Mouse (Mus musculus) hematopoietic stem cell, adult 5-6 weeks (primary cell): ENCODE measurements at regions not wholly inside any gene's neighbourhood (a gene's known extent, or its start where the extent isn't known, plus 50 kb on each side); places are given as distances from the start of the nearest gene placed in this dataset.

Experiments
- ATAC-seq, 2 experiments: fragments of 125-278 bp in 1 of 2; replicated peaks in 1 of 2; 2 replicates each; pipeline ENCODE4 v1.8.0; 2016 to 2017; ENCODE audit warnings: inconsistent platforms in 2 of 2, mild to moderate bottlenecking in 2 of 2, moderate number of reproducible peaks in 2 of 2, low read depth in 1 of 2, moderate TSS enrichment in 1 of 2; ENCODE audit not compliant: low FRiP score in 2 of 2, poor library complexity in 2 of 2, severe bottlenecking in 2 of 2, insufficient read depth in 1 of 2, low TSS enrichment in 1 of 2

DNA sequence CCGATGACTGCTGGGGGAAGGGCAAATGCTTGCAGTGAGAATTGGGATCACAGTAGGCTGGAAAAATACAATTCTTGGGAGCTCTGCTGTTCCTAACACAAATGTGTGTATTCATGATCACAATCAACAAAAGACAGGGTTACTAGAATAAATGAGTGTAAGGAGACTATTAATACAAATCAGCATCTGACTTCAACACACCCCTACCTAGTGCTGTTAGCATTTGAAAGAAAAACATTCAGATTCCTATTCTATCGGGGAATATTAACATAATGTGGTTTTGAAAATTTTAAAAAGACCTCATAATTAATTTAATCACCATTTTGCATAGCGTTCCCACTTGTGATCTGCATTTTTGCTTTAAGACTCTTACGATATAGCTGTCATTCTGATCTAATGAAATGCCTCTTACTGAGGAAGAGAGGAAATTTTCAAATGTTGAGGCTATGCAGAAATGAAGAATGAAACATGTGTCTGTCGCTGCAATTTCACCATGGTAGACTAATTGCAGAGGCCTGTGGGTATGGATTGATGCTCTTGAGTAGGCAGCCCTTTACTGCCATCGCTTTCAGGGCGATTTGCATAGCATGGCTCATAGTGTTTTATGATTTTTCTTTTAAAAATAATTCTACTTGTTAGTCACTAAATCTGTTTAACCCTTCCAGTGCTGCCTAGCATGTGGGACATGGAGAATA lies 410.8 kb downstream of the Hsfy2 start:
- no peak for ATAC-seq

DNA sequence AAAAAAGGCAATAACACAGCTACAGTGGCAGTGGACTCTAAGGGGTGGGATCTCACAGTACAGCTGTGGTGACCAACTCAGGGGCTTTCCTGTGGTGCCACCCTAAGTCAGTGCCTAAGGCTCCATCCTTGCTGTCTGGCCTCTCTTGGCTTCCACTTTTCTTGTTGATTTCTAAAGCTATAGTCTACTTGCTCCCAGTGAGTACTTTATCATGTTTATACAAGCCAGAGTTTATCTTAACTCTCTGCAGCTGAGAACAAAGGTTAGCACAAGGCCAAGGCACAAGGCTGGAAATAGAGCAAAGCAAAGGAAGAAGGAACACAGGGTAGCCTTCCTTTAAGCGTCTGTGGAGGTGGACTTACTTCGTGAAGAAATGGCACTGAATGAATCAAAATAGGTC lies 417.5 kb downstream of the Hsfy2 start:
- ATAC-seq = no peak

DNA sequence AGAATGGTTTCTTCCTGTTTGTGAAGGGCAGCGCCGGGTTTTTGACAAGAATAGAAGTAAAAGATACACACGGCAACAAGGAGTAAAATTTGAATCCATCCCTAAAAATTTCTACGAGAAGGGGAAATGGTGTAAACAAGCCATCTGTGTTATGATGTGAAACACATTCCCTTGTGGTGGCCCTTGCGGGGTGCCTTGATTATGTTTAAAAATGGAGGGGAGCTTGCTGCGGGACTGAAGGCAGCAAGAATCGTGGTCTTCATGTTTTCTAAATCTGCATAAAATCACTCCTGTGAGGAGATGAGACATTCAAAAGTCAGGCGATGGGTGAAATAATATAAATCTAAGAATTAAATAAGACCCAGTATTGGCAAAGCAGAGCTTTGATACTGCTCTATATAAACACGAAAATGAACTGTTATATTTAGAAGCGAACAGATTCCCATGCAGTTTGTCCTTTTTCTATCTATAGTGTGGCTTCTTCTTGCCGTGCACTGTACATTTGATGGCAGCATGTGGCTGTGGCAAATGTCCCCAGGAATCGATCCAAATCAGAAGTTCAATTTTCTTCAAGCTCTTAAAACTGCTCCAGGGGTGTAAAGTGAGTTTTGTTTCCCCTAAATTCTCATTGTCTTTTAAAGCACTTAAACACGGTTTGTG lies 426.4 kb downstream of the Hsfy2 start:
- ATAC-seq = no peak

DNA sequence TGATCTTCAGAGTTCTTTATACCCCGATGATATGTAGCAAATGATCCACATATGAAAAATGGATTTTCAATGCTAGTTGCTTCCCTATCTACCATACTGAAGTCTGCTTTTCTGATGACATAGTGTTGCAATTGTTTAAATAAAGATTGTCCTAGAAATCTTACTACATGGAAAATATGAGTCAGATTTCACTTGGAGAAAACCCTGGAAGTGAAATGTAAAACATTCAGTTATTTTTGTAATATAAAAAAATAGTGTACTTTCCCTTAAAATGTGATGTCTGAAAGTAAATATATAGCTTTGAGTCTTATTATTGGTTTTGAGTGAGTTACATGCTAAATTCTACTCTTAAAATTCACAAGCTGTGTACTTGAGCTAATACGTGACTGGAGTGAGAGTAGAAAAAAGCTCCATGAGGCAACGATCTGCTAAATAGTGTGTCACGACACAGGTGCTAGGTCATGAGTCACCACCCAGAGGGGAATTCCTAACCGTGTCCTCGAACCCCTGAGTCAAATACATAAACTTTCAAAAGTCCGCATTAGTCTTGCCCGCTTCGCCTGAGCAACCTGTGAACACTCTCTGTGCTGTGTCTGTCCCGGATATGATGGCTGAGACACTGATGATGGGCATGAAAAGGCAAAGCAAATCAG lies 430.5 kb downstream of the Hsfy2 start:
- no peak for ATAC-seq

DNA sequence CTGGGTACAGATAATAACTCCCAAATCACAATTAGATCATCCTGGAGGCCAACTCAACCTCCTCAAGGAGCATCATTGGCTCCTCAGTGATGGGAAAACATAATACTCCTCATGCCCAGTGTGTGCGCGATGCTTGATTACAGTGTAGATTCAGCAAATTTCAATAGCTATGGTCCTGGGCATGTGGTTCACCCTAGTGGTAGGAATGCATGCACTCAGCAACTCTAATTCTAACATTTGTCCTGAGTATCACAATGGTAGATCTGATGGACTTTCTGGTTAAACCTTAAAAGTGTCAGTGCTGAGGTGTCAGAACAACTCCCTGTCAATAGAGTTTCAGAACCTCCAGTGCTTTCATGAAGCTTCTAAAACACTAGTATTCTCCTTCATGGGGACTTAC lies 442.0 kb downstream of the Hsfy2 start:
- ATAC-seq = no peak

DNA sequence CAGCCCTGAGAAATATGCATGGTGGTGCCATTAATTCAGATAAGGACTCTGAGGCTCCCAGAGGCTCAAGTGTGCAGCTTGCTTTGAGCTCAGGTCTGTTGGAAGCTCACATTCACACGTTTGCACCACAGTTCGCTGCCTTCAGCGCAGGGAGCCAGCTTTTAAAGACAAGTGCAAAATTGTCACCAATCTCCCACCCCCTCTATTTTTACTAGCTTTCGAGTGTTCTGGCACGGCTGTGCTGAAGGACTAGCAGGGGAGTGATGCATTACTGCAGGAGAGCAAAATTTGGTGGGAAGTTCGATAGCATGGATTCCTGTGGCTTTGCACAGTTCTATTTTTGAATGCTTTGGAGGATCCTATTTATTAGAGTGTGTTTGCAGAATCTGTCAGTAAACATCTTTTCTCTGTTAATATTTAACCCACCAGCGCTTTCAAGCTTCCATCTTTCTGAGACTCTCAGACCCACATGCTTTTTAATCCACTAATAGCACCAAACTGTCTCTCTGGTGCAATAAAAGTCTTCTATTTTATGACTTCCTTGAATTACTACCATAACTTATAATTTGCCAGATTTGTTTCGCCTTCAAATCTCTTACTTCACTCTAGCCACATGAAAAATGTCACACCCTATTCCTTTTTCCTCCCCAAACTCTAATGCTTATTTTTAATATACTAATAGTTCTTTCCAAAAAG lies 453.6 kb downstream of the Hsfy2 start:
- ATAC-seq = no peak

DNA sequence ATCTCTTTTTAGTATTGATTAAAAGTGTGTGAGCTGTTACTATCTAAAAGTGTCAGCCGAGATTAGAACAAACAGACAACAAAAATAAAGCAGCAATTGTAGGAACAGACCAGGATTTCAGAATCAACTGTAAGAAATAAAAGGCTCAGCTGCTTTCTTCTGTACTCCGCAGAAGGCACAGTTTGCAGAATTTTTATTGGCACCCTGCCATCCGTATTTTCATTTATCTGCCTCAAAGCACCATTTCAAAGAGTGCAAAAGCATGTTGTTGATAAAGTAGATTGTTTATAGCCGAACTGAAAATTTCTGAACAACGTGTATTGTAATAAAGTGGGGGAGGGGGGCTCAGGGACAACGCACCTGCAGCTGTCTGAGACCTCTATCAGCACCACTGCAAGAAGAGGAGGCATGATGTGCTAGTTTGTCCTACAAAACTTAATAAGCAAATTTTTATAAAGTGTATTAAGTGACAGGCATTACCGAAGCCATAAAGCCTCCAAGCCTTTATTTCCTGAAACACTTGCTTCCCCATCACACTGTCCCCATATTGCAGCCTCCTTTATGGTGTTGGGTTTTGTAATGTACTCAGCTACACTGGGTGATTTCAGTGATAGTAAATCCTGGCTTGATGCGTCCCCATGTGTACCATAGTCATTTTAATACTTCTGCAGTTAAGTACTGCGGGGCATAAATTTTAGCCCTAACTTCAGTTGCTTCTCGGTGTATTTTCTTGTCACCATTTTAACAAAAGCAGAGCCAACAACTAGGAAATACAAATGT lies 457.8 kb downstream of the Hsfy2 start:
- ATAC-seq = no peak

DNA sequence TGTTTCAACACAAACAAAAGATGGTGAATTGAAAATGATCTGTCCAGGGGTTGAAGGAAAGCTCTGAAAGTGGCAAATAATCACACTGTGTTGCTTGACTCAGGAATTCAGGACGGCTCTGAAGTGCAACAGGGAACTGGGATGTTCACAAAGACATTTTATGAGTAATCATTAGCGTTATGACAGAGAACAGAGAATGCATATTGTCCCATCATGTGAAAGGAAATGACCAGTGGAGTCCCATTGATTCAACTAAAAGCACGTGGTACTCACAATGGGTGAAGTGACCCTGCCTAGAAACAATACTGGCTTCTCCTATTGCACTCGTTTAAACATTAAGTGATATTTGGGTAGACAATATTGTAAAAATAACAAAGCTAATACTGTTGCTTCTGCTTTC lies 466.1 kb downstream of the Hsfy2 start:
- no peak for ATAC-seq

DNA sequence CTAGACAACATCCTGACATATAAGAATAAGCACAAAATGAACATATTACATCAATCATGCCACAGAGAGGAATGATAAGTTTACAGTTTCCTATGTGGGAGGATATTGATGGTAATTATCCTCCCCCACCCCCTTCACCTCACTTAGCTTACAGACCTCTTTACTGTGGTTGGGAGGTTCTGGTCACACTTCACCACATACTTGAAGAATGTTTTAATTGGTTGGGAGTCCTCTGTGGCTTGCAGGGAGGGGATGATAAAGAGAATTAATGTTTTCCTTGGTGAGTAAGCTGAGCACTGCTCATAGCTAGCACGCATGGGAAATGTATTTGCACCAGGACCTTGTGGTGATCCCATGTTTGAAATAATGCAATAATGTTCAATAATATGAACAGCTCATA lies 468.5 kb downstream of the Hsfy2 start:
- no peak for ATAC-seq

DNA sequence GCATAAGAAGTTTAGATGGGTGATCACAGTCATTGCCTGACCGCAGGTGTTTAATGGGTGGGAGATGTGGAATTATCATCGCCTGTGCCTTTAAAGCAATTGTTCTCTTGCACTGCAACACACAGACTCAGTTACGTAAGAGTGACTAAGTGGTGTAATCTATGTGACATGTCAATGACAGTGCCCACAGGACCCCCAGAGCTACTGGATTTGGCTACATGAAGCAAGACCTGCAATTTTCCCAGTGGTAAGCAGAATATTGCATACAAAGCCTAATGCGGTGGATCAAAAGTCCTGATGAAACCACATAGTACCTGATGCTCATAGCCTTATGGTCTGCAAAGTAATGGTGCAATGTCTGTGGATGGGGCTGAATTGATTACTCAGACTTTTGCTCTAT lies 469.2 kb downstream of the Hsfy2 start:
- ATAC-seq = no peak

DNA sequence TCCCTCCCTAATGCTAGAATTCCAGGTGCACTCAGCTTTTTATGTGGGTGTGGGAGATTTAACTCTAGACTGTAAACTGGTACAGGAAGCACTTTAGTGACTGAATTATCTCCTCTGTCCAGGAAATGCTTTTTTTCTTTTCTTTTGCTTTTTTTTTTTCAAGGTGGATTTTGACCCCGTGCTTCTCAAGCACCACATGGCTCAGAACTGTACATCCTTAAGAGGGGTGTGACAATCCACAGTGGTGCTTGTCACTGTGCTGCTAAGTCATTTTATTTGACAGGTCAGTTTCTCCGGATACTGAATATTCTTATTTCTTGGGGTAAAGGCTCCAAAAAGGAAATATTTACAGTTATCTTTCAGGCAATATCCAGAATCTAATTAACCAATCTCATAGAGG lies 472.0 kb downstream of the Hsfy2 start:
- ATAC-seq = no peak

DNA sequence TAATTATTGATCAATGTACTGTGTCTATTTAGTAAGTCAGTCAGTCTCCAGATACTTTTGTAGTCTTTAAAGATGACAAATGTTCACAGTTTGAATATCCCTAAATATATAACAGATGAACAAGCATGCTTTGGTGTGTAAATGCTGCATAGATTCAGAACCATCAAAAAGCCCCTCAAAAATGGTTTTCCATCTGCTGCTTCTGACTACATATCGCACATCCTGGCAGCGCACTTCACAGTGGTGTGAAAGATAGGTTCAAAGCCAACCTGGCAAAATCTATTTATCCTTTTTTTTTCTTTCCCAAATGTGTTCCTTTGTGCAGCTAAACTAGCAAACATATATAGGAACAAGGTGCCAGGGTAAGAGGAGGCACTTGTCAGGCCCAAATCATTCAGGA lies 472.9 kb downstream of the Hsfy2 start:
- ATAC-seq = no peak

DNA sequence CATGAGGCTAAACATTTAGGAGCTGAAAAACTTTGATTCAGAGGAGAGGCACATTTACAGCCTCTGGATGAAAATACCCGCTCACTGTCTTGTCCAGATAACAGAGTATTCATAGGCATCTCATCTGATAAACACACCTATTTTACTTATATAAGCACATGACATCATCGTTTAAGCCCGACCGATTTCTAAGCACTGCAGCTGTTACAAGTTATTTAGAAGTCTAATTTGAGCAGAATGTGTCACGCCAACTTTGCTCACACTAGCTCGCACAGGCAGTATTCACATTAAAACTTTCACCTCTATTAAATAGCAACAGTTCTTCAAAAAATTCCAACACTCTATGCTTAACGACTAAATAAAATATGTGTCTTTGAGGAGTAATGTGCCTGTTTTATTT lies 506.3 kb downstream of the Hsfy2 start:
- ATAC-seq = no peak

DNA sequence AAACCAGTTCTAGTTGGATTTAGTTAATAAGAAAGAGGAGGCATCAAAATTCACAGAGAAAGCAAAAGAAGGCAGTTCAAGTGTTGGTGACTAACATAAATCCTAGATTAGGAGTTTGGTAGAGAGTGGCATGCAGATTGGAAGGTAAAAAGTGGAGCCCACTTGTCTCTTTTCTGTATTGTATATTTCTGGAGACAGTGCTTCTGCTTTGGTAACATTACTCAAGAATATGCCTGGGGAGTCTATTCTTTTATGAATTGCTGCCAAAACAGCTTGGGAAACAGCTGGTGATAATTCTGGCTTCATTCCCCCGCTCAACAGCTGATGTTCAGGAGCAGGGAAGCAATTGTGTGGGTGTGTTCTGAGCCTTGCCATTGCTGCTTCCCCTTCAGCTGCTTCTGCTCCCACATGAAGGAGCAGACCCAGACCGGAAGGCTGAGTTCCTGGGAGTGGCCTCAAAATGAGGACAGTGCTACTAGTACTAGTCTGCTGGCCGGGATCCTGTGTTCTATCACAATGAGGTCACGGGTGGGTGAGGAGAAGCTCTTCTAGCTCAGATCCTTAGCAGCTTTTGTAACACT lies 547.9 kb downstream of the Hsfy2 start:
- peak in 1 of 2 experiments; percentile 37; a peak in 2 of 4 replicates for ATAC-seq

DNA sequence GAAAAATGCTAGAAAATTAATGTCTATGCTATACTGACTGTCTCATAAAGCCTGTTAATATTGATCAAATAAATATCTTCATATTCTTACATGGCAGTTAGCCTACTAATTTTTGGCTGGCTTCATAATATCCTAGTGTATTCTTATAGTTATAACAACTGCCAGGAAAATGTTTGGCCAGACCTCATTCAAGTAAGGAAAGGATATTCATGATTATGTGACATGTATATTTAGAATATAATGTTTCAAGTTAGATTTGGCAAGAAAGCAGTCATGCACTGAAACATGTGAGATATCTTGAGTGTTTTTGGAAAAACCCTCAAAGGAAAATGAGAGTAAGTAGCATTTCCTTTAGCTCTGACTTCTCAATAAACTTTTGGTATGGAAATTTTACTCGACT lies 548.9 kb downstream of the Hsfy2 start:
- ATAC-seq = no peak

DNA sequence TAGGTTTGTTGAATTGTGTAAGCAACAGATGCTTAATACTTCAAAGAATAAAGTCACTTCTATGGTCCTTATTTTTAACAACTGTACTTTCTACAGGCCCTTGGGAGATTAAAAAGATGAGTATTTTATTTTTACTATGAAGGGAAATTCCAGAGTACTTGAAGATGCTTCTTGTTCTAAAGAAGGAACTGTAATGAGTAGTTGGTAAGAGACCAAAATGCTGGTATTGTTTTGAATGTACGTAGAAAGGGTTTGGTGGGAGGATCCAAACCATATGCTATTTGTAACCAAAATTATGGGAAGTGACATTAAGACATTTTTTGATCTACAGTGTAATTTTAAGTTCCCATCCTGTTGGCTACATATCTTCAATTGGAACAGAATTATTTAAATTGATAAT lies 560.5 kb downstream of the Hsfy2 start:
- ATAC-seq = no peak

DNA sequence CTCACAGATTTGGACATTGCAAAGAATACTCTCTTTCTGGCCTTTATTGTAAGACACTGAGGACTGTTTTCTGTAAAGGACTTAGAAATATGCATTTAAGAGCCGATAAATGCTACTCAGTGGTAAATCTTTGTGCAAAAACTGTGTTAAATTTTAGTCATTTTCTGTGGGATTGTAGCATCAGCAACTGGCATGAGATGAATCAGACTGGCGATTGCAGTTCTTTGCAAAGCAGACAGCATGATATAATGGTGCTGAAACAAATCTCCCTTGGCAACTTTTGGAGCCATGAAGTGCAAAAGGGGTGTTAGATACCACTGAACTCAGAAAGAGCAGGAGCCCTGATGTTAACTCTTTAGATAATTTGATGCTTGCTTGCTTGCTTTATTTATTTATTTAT lies 565.0 kb downstream of the Hsfy2 start:
- no peak for ATAC-seq
